Mouse (Mus musculus) natural killer cell, adult 2 months (primary cell): ENCODE measurements around the gene Ctsz.

Experiments
- DNase-seq, 2 experiments: peaks; one replicate each; pipeline ENCODE4 v3.0.0; 2022; ENCODE audit warnings: low spot score in 2 of 2

The Ctsz gene

DNA sequence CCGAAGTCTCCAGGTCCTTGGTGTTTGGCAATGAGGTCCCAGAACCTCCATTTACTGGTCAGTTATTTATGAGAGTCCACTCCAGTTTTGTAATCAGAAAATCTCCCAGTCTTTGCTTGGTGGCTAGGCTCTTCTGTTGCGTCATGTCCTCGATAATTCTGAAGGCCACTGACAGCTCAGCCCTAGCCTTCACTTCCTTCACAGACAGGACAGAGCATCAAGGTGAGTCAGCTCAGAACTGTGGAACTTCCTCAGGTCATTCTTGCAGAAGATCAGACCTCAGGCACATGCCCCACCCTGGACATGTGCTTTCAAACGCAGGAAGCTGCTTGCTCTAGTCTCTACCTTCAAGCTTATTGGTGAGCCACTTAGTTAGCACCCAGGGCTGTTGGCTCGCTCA lies 45.5 kb downstream of the Ctsz start:
- DNase-seq = no peak

GRCm38 (mm10) chr2:174392554-174392953 lies 46.3 kb downstream of the Ctsz start:
- DNase-seq = no peak

GRCm38 (mm10) chr2:174391936-174392335 lies 46.9 kb downstream of the Ctsz start:
- no peak for DNase-seq

GRCm38 (mm10) chr2:174381021-174381420 lies 57.8 kb downstream of the Ctsz start:
- DNase-seq = no peak
